Mouse (Mus musculus) heart, postnatal 0 days (tissue): ENCODE results near the gene Usp13. TPM values are rescaled to one million over a fixed set of nuclear protein-coding genes. Genes with fewer than 3 reads are reported as not detected.

ENCODE experiments used
- ATAC-seq: fragments of 200-750 bp; cut with Nextera tagmentation; 2 replicates; pipeline ENCODE4 v1.8.0; 2017; ENCODE audit warnings: low read depth, moderate number of reproducible peaks, moderate library complexity; ENCODE audit not compliant: insufficient read depth
- DNase-seq: peaks from one replicate; pipeline ENCODE4 v3.0.0-alpha.2; 2016; ENCODE audit warnings: low spot score
- H3K27ac ChIP-seq: fragments of 300-500 bp; sonication (generic); 2 replicates; pipeline ENCODE4 v1.5.1; 2014; ENCODE audit warnings: low read depth, mild to moderate bottlenecking
- H3K27me3 ChIP-seq: fragments of 300-500 bp; sonication (generic); 2 replicates; pipeline ENCODE4 v1.6.1; 2014; ENCODE audit warnings: low read length, mixed read lengths; ENCODE audit not compliant: control insufficient read depth, insufficient read depth
- H3K36me3 ChIP-seq: fragments of 300-500 bp; sonication (generic); replicated peaks from 2 replicates; pipeline ENCODE4 v1.6.1; 2014; ENCODE audit warnings: low read length, mixed read lengths; ENCODE audit not compliant: control insufficient read depth, insufficient read depth
- H3K4me1 ChIP-seq: fragments of 300-500 bp; sonication (generic); 2 replicates; pipeline ENCODE4 v1.6.1; 2014; ENCODE audit warnings: antibody characterized with exemption; ENCODE audit not compliant: control insufficient read depth, insufficient read depth
- H3K4me2 ChIP-seq: fragments of 300-500 bp; sonication (generic); 2 replicates; pipeline ENCODE4 v1.6.1; 2014; ENCODE audit warnings: low read depth, mild to moderate bottlenecking, low read length, moderate library complexity
- H3K4me3 ChIP-seq: fragments of 300-500 bp; sonication (generic); 2 replicates; pipeline ENCODE4 v1.5.1; 2014; ENCODE audit warnings: low read depth, low read length
- H3K9ac ChIP-seq: fragments of 300-500 bp; sonication (generic); replicated peaks from 2 replicates; pipeline ENCODE4 v1.6.1; 2014; ENCODE audit warnings: low read depth, low read length, mixed read lengths
- H3K9me3 ChIP-seq: fragments of 300-500 bp; sonication (generic); replicated peaks from 2 replicates; pipeline ENCODE4 v1.6.1; 2016; ENCODE audit warnings: low read length; ENCODE audit not compliant: control insufficient read depth
- CTCF ChIP-seq: IDR thresholded peaks from 2 replicates; pipeline ENCODE4 v1.5.1; 2016; ENCODE audit warnings: antibody characterized with exemption, control low read depth, low read depth
- EP300 ChIP-seq: IDR thresholded peaks from 2 replicates; pipeline ENCODE4 v1.6.1; 2016; ENCODE audit warnings: antibody characterized with exemption, low read depth
- WGBS: fragments of 180-500 bp; shearing (Covaris S2); extraction: QIAGEN DNeasy Blood & Tissue Kit; methylation state at CpG from one replicate; pipeline ENCODE4 v1.1.7; 2014; 5-methylcytosine and 5-hydroxymethylcytosine counted together
- polyA plus RNA-seq: library from polyadenylated mRNA; unstranded; fragments of >200 nt; fragmentation: Nextera tagmentation; extraction: Ambion mirVana; gene quantifications from 2 replicates; pipeline ENCODE4 v1.2.1, GENCODE M21; 2015
- total RNA-seq: library from RNA; depleted of rRNA; stranded (reverse); fragments of >200 nt; gene quantifications from 2 replicates; pipeline ENCODE4 v1.2.3, GENCODE M21; 2014; ENCODE audit warnings: low replicate concordance; rRNA removed

Gene Usp13
- total and polyA plus RNA-seq, 2 experiments from 2014 or later = 65.8 to 79.8 TPM

- no peak overlapping the region for H3K27ac ChIP-seq
- TF ChIP-seq CTCF = no peak
- no peak for TF ChIP-seq EP300
- H3K4me2 ChIP-seq = no peak overlapping the region
- H3K27me3 ChIP-seq = no peaks in the 10 kb centered on the region
- H3K9ac ChIP-seq = no peak overlapping the region
- no peaks in the 10 kb centered on the region for H3K36me3 ChIP-seq
- H3K4me3 ChIP-seq = no peak overlapping the region
- DNase-seq = no peak
- WGBS = 68% methylated on average over 6 of the region's 6 CpGs
- no peak for ATAC-seq
- H3K4me1 ChIP-seq = no peaks in the 10 kb centered on the region
- H3K9me3 ChIP-seq = no peaks in the 10 kb centered on the region
These were observed 161.9 kb downstream of the Usp13 start for GRCm38 (mm10) chr3:32979238-32979637.

GRCm38 (mm10) chr3:32979981-32980380, 162.6 kb downstream of the Usp13 start:
- no peaks in the 10 kb centered on the region for H3K27me3 ChIP-seq
- DNase-seq (no peak), ATAC-seq (no peak)
- no peak overlapping the region for H3K4me3 ChIP-seq
- 68% methylated on average over 4 of the region's 4 CpGs for WGBS
- H3K36me3 ChIP-seq = no peaks in the 10 kb centered on the region
- no peak overlapping the region for H3K4me2 ChIP-seq
- no peaks in the 10 kb centered on the region for H3K4me1 ChIP-seq
- H3K27ac ChIP-seq = no peak overlapping the region
- TF ChIP-seq EP300 (no peak), CTCF (no peak)
- no peak overlapping the region for H3K9ac ChIP-seq
- H3K9me3 ChIP-seq = no peaks in the 10 kb centered on the region

GRCm38 (mm10) chr3:32985141-32985540, 167.8 kb downstream of the Usp13 start:
- peaks cover 7% of the 10 kb centered on the region for H3K4me1 ChIP-seq

More at GRCm38 (mm10) chr3:32985141-32985540, 167.8 kb downstream of the Usp13 start:
- WGBS = 77% methylated on average over 3 of the region's 3 CpGs
- Histone ChIP-seq H3K4me2 (no peak overlapping the region), H3K27me3 (no peaks in the 10 kb centered on the region), H3K36me3 (no peaks in the 10 kb centered on the region), H3K27ac (no peak overlapping the region), H3K4me3 (no peak overlapping the region), H3K9ac (no peak overlapping the region), H3K9me3 (no peaks in the 10 kb centered on the region)
- ATAC-seq (no peak), DNase-seq (no peak)
- no peak for TF ChIP-seq CTCF
- TF ChIP-seq EP300 = no peak

Other genes starting within 250 kb of the Usp13 start
- gene Gnb4, start 201.0 kb upstream of the Usp13 start, total RNA-seq = 47.9 and 55.4 TPM in 2 replicates
- gene Gnb4, start 201.0 kb upstream of the Usp13 start, polyA plus RNA-seq = 36.8 and 38.6 TPM in 2 replicates
- gene Actl6a, start 111.2 kb upstream of the Usp13 start, total RNA-seq = 54.2 and 68.2 TPM in 2 replicates
- 53.2 and 58.0 TPM in 2 replicates for gene Actl6a, start 111.2 kb upstream of the Usp13 start, polyA plus RNA-seq
- gene Ndufb5, start 80.6 kb upstream of the Usp13 start, total RNA-seq = 1,718 and 2,037 TPM in 2 replicates
- 1,180 and 1,227 TPM in 2 replicates for gene Ndufb5, start 80.6 kb upstream of the Usp13 start, polyA plus RNA-seq
- gene Mrpl47, start 79.9 kb upstream of the Usp13 start, total RNA-seq = 8.1 and 9.5 TPM in 2 replicates
- gene Mrpl47, start 79.9 kb upstream of the Usp13 start, polyA plus RNA-seq = 39.0 and 42.7 TPM in 2 replicates